In genomic region chr9:111690484-111690855, GRCm38 (mm10) we compare ENCODE assay signal across 8 mouse cellular contexts. TPM values are rescaled to one million over a fixed set of nuclear protein-coding genes. Genes with fewer than 3 reads are reported as not detected.
DNase-seq lines count a peak whose midpoint lies in the region; ATAC-seq and TF ChIP-seq lines count a peak whose summit lies in the region.

No protein-coding gene starts in this region.

- 6% methylated on average over 6 of the region's 6 CpGs for WGBS in liver, embryonic 16.5 days (ENCODE audit: insufficient replicate concordance)

- DNase-seq in embryo, embryonic 10 days (ENCODE audit: low spot score) = peak; percentile 4
- DNase-seq in embryo, embryonic 11 days = no peak
- DNase-seq in testis, postnatal 14 days (ENCODE audit: low spot score) = no peak
- peak; percentile 3 for DNase-seq in yolk sac, embryonic 10.5 days (ENCODE audit: low spot score)
- no peak for DNase-seq in urinary bladder, postnatal 36 days (ENCODE audit: low spot score in 2 of 2)
- DNase-seq in gastrocnemius, postnatal 36 days = no peak

- no peaks in the 10 kb centered on the region for H3K9me3 ChIP-seq in liver, embryonic 16.5 days (replicated peaks; ENCODE audit: control insufficient read depth, low read length)

- ATAC-seq in liver, embryonic 16.5 days (ENCODE audit: low read depth) = no peak

- H3K27me3 ChIP-seq in testis, adult 2 months (ENCODE audit: control insufficient read depth, insufficient read depth, low read length) = peaks cover 5% of the 10 kb centered on the region; the same call in 1 of the 2 replicates
- peaks cover 19% of the 10 kb centered on the region for H3K27me3 ChIP-seq in liver, embryonic 16.5 days (ENCODE audit: control insufficient read depth, insufficient read depth, low read depth, low read length)

- peak overlapping the region; percentile 61 for H3K4me2 ChIP-seq in liver, embryonic 16.5 days (ENCODE audit: low read depth, low read length)

- no peak for TF ChIP-seq POLR2A in testis, adult 2 months (IDR thresholded peaks at IDR 0.05; ENCODE audit: control insufficient read depth, low read depth, low read length)

- no peak overlapping the region for H3K9ac ChIP-seq in liver, embryonic 16.5 days (ENCODE audit: low read depth, low read length)

- peak overlapping the region; percentile 60; the same call in 1 of the 2 replicates for H3K4me3 ChIP-seq in testis, adult 2 months (ENCODE audit: control insufficient read depth, low read depth, low read length)
- peak overlapping the region; percentile 36 for H3K4me3 ChIP-seq in liver, embryonic 16.5 days (ENCODE audit: low read depth, low read length)

- H3K4me1 ChIP-seq in testis, adult 2 months (ENCODE audit: control insufficient read depth, insufficient read depth, low read length) = peaks cover 8% of the 10 kb centered on the region; the same call in 1 of the 2 replicates
- no peaks in the 10 kb centered on the region for H3K4me1 ChIP-seq in liver, embryonic 16.5 days (ENCODE audit: control insufficient read depth, low read depth, low read length)

- no peak for TF ChIP-seq CTCF in testis, adult 2 months (IDR thresholded peaks at IDR 0.05; ENCODE audit: control insufficient read depth, insufficient read depth, insufficient replicate concordance, low read depth, low read length)

- H3K27ac ChIP-seq in testis, adult 2 months (ENCODE audit: control insufficient read depth, insufficient read depth, low read depth, low read length) = no peak overlapping the region
- H3K27ac ChIP-seq in liver, embryonic 16.5 days (ENCODE audit: low read length) = no peak overlapping the region

- no peaks in the 10 kb centered on the region for H3K36me3 ChIP-seq in testis, adult 2 months (ENCODE audit: control insufficient read depth, insufficient read depth, low read length)
- H3K36me3 ChIP-seq in liver, embryonic 16.5 days (ENCODE audit: control insufficient read depth, insufficient read depth) = no peaks in the 10 kb centered on the region

- intact Hi-C loops in gastrocnemius, postnatal 36 days (cut with DNase I) = no loop called here

RNA-seq across cellular contexts. Expression of gene Stac, which starts 0.3 kb away (rescaled TPM):
- polyA plus RNA-seq in testis, adult 2 months (2012; rRNA removed) = 0.18 and 0.27 TPM in 2 replicates
- polyA plus RNA-seq in liver, embryonic 16.5 days (2015; fragmentation: Nextera tagmentation; extraction: Ambion mirVana) = 0.04 and 0.07 TPM in 2 replicates
- total RNA-seq in gastrocnemius, postnatal 36 days (2021) = under 1 TPM; 0.37 to 0.82 TPM

Comparison
In these comparisons a context has a peak if more than half of its experiments do, and no peak if none do; other contexts are left out.
1. DNase-seq: peak in embryo, embryonic 10 days (single experiment) and yolk sac, embryonic 10.5 days (single experiment); none in embryo, embryonic 11 days (single experiment), testis, postnatal 14 days (single experiment), urinary bladder, postnatal 36 days (0 of 2) and gastrocnemius, postnatal 36 days (0 of 2).